Mouse (Mus musculus): Measurements from ENCODE around the gene Hykk.

Hykk gene

DNA sequence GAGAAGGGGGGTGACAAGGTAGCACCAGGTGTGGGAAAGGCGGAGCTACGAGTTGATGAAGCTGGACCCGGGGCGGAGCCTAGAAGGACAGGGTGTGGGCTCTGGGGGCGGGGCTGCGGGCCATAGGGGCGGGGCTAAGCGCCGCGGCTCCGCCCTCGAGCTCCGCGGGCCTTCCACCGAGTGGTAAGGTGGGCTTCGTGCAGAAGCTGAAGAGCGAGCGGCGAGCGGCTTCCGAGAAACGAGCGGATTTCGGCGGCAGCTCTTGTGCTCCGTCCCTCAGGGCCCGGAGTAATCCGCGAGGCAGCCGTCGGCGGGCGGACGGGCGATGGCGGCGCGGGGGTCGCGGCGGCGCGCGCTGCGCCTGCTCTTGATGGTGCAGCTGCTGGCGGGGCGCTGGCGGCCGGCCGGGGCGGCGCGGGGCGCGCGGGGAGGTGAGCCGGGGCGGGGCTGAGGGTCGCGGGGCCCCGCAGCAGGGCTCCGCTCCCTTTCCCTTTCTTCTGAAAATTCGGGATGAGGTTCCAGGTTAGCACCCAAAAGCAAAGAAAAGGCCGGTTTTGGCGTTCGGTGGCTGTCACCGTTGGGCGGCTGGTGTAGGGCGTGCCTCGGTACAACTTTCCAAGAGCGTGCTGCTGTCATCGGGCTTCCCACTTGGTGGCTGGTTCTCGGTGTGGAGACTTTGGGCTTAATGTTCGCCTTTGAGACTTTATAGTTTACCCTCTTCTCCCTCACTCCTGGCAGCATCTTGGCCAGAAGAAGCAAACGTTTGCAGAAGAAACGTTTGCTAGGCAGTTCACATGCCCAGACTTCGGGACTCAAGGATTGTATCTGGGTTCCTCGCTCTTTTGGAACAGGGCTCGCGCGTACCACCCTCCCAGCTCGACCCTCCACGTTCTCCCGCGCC lies 64.5 kb downstream of the Hykk start:
- peak; percentile 9 for DNase-seq

DNA sequence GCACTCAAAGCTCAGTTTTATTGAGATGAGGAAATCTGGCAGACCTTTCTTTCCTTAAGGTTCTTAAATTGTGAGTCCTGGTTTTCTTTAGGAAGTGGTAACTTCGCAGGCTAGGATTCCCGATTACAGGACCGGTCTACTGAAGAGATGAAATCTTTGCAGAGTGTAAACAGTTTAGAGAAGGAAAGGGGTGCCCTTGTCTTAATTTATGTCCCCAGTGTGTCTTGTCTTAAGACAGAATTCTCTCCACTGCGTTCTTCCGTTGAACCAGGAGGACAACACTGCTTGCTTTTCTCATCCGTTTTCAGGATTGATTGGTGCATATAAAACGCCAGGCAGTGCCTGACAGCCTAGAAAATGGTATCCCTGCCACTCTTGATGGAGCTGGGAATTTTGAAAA lies 65.3 kb downstream of the Hykk start:
- no peak for DNase-seq

DNA sequence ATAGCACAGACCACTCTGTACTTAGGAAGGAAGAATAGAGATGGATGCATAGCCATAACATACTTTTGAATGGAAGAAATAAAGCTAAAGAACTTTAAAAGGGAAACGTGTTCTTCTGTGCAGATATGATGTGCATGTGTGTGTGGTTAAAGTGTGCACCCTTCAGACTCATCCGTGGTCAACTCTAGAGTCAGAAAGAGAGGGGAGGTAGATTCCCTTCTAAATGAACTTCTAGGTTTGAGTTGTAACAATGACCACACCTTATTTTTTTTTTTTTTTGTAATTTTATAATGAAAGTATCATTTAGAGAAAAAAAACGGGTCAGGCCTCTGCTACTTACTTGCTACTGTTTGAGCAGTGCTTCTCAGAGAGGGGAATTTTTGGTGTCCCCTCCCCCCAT lies 73.3 kb downstream of the Hykk start:
- DNase-seq, result no peak

DNA sequence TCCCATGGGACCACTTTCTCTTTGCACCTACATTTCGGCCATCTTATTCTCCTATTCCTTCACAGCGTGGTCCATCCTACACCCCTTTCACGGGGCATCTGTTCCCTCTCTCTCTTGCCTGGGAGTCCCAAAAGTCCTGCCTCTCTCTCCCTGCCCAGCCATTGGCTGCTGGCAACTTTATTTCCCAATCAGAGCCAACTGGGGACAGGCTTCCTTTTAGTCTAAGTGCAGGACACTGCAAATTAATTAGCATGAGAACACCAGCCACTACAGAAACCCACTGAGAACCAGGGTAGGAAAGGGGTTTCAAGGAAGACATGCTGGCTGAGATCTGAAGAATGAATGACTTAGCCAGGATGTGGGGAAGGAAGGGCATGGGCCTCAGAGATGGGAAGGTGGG lies 77.3 kb downstream of the Hykk start:
- no peak for DNase-seq

DNA sequence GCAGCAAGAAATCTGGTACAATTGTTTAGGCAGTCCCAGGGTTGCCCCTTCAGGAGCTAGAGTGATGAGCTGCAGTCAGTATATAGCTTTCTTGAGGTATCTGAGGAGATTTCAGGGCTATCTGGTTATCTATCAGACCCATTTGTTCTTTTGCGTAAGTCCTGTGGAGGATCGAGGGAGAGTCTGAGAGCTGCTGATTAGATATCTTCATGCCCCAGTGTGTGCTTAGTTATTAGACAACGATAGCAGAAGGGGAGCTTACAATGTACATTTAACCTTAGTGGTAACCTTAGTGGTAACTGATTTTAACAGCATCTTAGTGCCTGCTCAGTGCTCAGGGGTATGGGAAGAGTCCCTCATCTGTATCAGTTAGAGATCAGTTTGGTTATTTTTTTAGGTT lies 78.6 kb downstream of the Hykk start:
- DNase-seq, result no peak
